Mouse (Mus musculus): ENCODE measurements around the gene Tnfsf4.

The Tnfsf4 gene

GRCm38 (mm10) chr1:161463388-161464085, 68.3 kb downstream of the Tnfsf4 start:
- 56% methylated on average over 2 of the region's 2 CpGs for WGBS

Data from cerebral cortex, adult 2 months (tissue).